9 mouse cellular contexts compared by ENCODE assay signal in genomic region chr2:36102559-36102946, GRCm38 (mm10). TPM values are rescaled to one million over a fixed set of nuclear protein-coding genes. Genes with fewer than 3 reads are reported as not detected.
DNase-seq lines count a peak whose midpoint lies in the region; ATAC-seq and TF ChIP-seq lines count a peak whose summit lies in the region.
"Had no signal": no experiment of that assay in that cellular context is flagged by ENCODE, and none has a peak within 500 bp of the region (broad histone marks: within the 10 kb centered on the region; RNA-seq: fewer than 3 reads in every experiment).

No protein-coding gene starts in this region.

- peaks cover 3% of the 10 kb centered on the region; the same call in 1 of the 2 replicates for H3K4me1 ChIP-seq in lung, embryonic 14.5 days (ENCODE audit: insufficient read depth)
- peaks cover 37% of the 10 kb centered on the region for H3K4me1 ChIP-seq in limb, embryonic 15.5 days
- H3K4me1 ChIP-seq in neural tube, embryonic 13.5 days (replicated peaks): peaks cover 36% of the 10 kb centered on the region

- H3K9me3 ChIP-seq in lung, embryonic 14.5 days (ENCODE audit: low read depth, low read length): no peaks in the 10 kb centered on the region
- no peaks in the 10 kb centered on the region for H3K9me3 ChIP-seq in limb, embryonic 15.5 days
- H3K9me3 ChIP-seq in neural tube, embryonic 13.5 days: no peaks in the 10 kb centered on the region

- ATAC-seq in lung, embryonic 14.5 days (ENCODE audit: insufficient read depth): 0 out of 2 replicates have a peak, but pooled peaks have one; percentile 46
- peak; percentile 13; the same call in 1 of the 2 replicates for ATAC-seq in granulocyte monocyte progenitor cell, adult 5-6 weeks (replicated peaks; ENCODE audit: poor library complexity, severe bottlenecking)
- no peak for ATAC-seq in limb, embryonic 15.5 days (ENCODE audit: insufficient number of reproducible peaks, low FRiP score, low TSS enrichment, low read depth)
- ATAC-seq in neural tube, embryonic 13.5 days (ENCODE audit: low read depth): no peak

- no peak for TF ChIP-seq CTCF in lung, embryonic 14.5 days (IDR thresholded peaks at IDR 0.05; ENCODE audit: low read depth)

- peak overlapping the region; percentile 71 for H3K4me2 ChIP-seq in lung, embryonic 14.5 days
- H3K4me2 ChIP-seq in limb, embryonic 15.5 days: peak overlapping the region; percentile 93
- H3K4me2 ChIP-seq in neural tube, embryonic 13.5 days: peak overlapping the region; percentile 25

- 4% methylated on average over 21 of the region's 21 CpGs for WGBS in lung, embryonic 14.5 days
- WGBS in limb, embryonic 15.5 days: 4% methylated on average over 21 of the region's 21 CpGs
- 1% methylated on average over 21 of the region's 21 CpGs for WGBS in neural tube, embryonic 13.5 days

- peak; percentile 59 for DNase-seq in lung, embryonic 14.5 days
- DNase-seq in lung, postnatal 36 days: no peak
- no peak for DNase-seq in urinary bladder, postnatal 4 days (ENCODE audit: low spot score in 2 of 2)
- DNase-seq in ovary, adult 18-20 months (ENCODE audit: low spot score): no peak
- no peak for DNase-seq in testis, postnatal 10 days (ENCODE audit: low spot score)

- H3K27me3 ChIP-seq in lung, embryonic 14.5 days (ENCODE audit: insufficient read depth, low read length): peaks cover 99% of the 10 kb centered on the region
- H3K27me3 ChIP-seq in limb, embryonic 15.5 days: peaks cover 98% of the 10 kb centered on the region
- peaks cover 100% of the 10 kb centered on the region for H3K27me3 ChIP-seq in neural tube, embryonic 13.5 days

- H3K9ac ChIP-seq in lung, embryonic 14.5 days: peak overlapping the region; percentile 29
- H3K9ac ChIP-seq in limb, embryonic 15.5 days: no peak overlapping the region
- H3K9ac ChIP-seq in neural tube, embryonic 13.5 days: no peak overlapping the region

- H3K4me3 ChIP-seq in lung, embryonic 14.5 days (ENCODE audit: low read depth, low read length): peak overlapping the region; percentile 46
- H3K4me3 ChIP-seq in limb, embryonic 15.5 days: peak overlapping the region; percentile 22
- H3K4me3 ChIP-seq in neural tube, embryonic 13.5 days: peak overlapping the region; percentile 35; the same call in 1 of the 2 replicates

- no peak overlapping the region for H3K27ac ChIP-seq in lung, embryonic 14.5 days (ENCODE audit: low read depth)
- H3K27ac ChIP-seq in limb, embryonic 15.5 days: no peak overlapping the region
- H3K27ac ChIP-seq in neural tube, embryonic 13.5 days (replicated peaks): no peak overlapping the region
- H3K27ac ChIP-seq: macrophage had no signal

- no peaks in the 10 kb centered on the region for H3K36me3 ChIP-seq in lung, embryonic 14.5 days (ENCODE audit: insufficient read depth)
- no peaks in the 10 kb centered on the region for H3K36me3 ChIP-seq in limb, embryonic 15.5 days
- no peaks in the 10 kb centered on the region for H3K36me3 ChIP-seq in neural tube, embryonic 13.5 days

RNA-seq across cellular contexts. Expression of gene Lhx6, which starts 2.7 kb away (rescaled TPM):
- polyA plus RNA-seq in lung, embryonic 14.5 days (2014; fragmentation: Nextera tagmentation; extraction: Ambion mirVana): 10.8 and 12.8 TPM in 2 replicates
- not detected in 2 replicates for total RNA-seq in granulocyte monocyte progenitor cell, adult 5-6 weeks (2014; fragmentation: Nextera tagmentation)
- not detected in 2 replicates for total RNA-seq in granulocyte monocyte progenitor cell, adult 5-6 weeks (2017)
- 0.65 and 0.92 TPM in 2 replicates for polyA plus RNA-seq in limb, embryonic 15.5 days (2015; fragmentation: Nextera tagmentation; extraction: Ambion mirVana)
- 0.87 and 1.2 TPM in 2 replicates for polyA plus RNA-seq in neural tube, embryonic 13.5 days (2015; fragmentation: Nextera tagmentation; extraction: Ambion mirVana)
- polyA plus RNA-seq: macrophage had no signal

RNA-seq across cellular contexts. Expression of gene Mrrf, which starts 33.6 kb away (rescaled TPM):
- 30.4 and 42.3 TPM in 2 replicates for polyA plus RNA-seq in lung, embryonic 14.5 days (2014; fragmentation: Nextera tagmentation; extraction: Ambion mirVana)
- 16.9 and 21.4 TPM in 2 replicates for total RNA-seq in granulocyte monocyte progenitor cell, adult 5-6 weeks (2014; fragmentation: Nextera tagmentation)
- 20.4 and 21.7 TPM in 2 replicates for total RNA-seq in granulocyte monocyte progenitor cell, adult 5-6 weeks (2017)
- 27.3 and 30.1 TPM in 2 replicates for polyA plus RNA-seq in limb, embryonic 15.5 days (2015; fragmentation: Nextera tagmentation; extraction: Ambion mirVana)
- 30.7 and 33.7 TPM in 2 replicates for polyA plus RNA-seq in neural tube, embryonic 13.5 days (2015; fragmentation: Nextera tagmentation; extraction: Ambion mirVana)

RNA-seq across cellular contexts. Expression of gene Rbm18, which starts 34.0 kb away (rescaled TPM):
- polyA plus RNA-seq in lung, embryonic 14.5 days (2014; fragmentation: Nextera tagmentation; extraction: Ambion mirVana): 71.1 and 76.4 TPM in 2 replicates
- 19.4 and 23.1 TPM in 2 replicates for total RNA-seq in granulocyte monocyte progenitor cell, adult 5-6 weeks (2014; fragmentation: Nextera tagmentation)
- total RNA-seq in granulocyte monocyte progenitor cell, adult 5-6 weeks (2017): 18.6 and 20.1 TPM in 2 replicates
- polyA plus RNA-seq in limb, embryonic 15.5 days (2015; fragmentation: Nextera tagmentation; extraction: Ambion mirVana): 68.7 and 69.3 TPM in 2 replicates
- 140 and 142 TPM in 2 replicates for polyA plus RNA-seq in neural tube, embryonic 13.5 days (2015; fragmentation: Nextera tagmentation; extraction: Ambion mirVana)

RNA-seq across cellular contexts. Expression of gene Morn5, which starts 53.3 kb away (rescaled TPM):
- polyA plus RNA-seq in lung, embryonic 14.5 days (2014; fragmentation: Nextera tagmentation; extraction: Ambion mirVana): 0.54 and 1.0 TPM in 2 replicates
- not detected in 2 replicates for total RNA-seq in granulocyte monocyte progenitor cell, adult 5-6 weeks (2014; fragmentation: Nextera tagmentation)
- total RNA-seq in granulocyte monocyte progenitor cell, adult 5-6 weeks (2017): 1.5 TPM in 1 of 2 replicates, not detected in the other
- 0.52 TPM in 1 of 2 replicates, not detected in the other for polyA plus RNA-seq in limb, embryonic 15.5 days (2015; fragmentation: Nextera tagmentation; extraction: Ambion mirVana)
- 1.2 TPM in 1 of 2 replicates, not detected in the other for polyA plus RNA-seq in neural tube, embryonic 13.5 days (2015; fragmentation: Nextera tagmentation; extraction: Ambion mirVana)
- polyA plus RNA-seq: macrophage had no signal

RNA-seq across cellular contexts. Expression of gene Ndufa8, which starts 53.3 kb away (rescaled TPM):
- 247 TPM in 2 replicates for polyA plus RNA-seq in lung, embryonic 14.5 days (2014; fragmentation: Nextera tagmentation; extraction: Ambion mirVana)
- total RNA-seq in granulocyte monocyte progenitor cell, adult 5-6 weeks (2014; fragmentation: Nextera tagmentation): 105 and 132 TPM in 2 replicates
- 38.0 and 58.6 TPM in 2 replicates for total RNA-seq in granulocyte monocyte progenitor cell, adult 5-6 weeks (2017)
- 210 and 231 TPM in 2 replicates for polyA plus RNA-seq in limb, embryonic 15.5 days (2015; fragmentation: Nextera tagmentation; extraction: Ambion mirVana)
- polyA plus RNA-seq in neural tube, embryonic 13.5 days (2015; fragmentation: Nextera tagmentation; extraction: Ambion mirVana): 279 and 287 TPM in 2 replicates

Comparison
In these comparisons a context has a peak if more than half of its experiments do, and no peak if none do; other contexts are left out.
1. ATAC-seq: peak in lung, embryonic 14.5 days (single experiment) and granulocyte monocyte progenitor cell, adult 5-6 weeks (single experiment); none in limb, embryonic 15.5 days (single experiment) and neural tube, embryonic 13.5 days (single experiment).
2. H3K4me2 ChIP-seq: peak in every context shown above with its lines; median percentile 93 in limb, embryonic 15.5 days; 71 in lung, embryonic 14.5 days; 25 in neural tube, embryonic 13.5 days.
3. Peak in every context shown above with its lines, with median percentiles within 50 percentile points of each other: H3K4me3 ChIP-seq.